Mouse (Mus musculus): ENCODE data around the gene Cpn2.

Cpn2 gene

DNA sequence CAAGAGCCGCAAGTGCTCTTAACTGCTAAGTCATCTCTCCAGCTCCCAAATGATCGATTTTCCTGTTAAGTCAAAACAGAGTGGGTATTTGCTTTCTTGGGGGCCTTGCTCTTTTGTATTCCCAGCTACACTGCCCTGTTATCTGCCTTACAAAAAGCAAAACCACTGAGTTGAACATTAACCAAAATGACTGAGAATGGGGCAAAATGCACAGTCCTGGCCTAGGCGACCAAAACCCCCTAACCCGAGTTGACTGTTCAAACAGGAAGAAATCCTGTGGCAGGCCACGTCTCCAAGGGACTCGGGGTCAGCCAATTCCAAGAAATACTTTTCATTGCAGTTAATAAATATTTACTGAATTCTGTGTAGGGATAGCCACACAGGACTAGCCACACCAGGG is 28.5 kb downstream of the Cpn2 start:
- DNase-seq (ENCODE audit: low spot score): no peak

DNA sequence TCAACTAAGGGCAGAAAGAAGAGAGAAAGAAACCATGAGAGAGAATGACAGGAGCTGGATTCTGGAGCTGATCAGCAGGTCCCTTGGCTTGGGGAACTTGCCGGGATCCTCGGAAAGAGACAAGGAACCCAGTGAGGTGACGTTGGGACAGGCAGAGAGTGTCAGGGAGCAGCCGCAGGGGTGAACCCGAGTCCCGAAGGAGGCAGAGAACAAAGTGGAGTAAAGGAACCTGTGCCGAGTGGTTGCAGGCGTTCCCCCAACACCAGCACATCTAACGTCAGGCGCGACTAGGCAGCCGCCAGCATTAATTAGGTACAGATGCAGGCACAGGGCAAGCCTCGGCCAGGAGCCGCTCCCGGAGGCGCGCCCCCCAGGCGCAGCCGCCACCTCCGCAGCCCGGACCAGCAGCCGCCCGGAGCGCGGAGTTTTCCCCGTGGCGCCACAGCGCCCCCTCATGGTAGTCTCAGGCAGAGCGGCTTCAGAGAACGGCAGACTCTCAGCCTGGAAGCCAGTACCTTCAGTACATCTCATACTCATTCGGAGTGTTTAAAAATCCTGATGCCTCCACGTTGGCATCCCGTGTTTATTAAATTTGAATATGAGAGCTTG is 31.1 kb downstream of the Cpn2 start:
- peak; percentile 80 for DNase-seq (ENCODE audit: low spot score)

DNA sequence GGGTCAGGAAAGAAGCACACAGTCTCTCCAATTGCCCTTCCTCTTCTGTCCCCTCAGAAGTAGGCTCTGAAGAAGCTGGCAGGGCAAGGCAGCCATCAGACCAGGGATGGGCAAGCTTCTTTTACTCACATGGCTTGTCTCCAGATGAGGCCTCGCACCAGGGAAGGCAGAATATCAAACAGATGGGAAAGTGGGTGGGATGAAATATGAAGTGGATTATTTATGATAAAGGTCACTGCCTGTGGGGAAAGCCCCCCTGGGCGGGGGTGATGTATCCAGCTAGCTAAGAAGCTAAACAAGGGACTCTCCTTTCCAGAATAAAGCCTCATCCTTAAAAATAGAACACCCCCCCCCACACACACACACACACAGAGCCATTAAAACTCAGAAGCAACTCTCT is 31.7 kb downstream of the Cpn2 start:
- DNase-seq (ENCODE audit: low spot score): peak; percentile 11

DNA sequence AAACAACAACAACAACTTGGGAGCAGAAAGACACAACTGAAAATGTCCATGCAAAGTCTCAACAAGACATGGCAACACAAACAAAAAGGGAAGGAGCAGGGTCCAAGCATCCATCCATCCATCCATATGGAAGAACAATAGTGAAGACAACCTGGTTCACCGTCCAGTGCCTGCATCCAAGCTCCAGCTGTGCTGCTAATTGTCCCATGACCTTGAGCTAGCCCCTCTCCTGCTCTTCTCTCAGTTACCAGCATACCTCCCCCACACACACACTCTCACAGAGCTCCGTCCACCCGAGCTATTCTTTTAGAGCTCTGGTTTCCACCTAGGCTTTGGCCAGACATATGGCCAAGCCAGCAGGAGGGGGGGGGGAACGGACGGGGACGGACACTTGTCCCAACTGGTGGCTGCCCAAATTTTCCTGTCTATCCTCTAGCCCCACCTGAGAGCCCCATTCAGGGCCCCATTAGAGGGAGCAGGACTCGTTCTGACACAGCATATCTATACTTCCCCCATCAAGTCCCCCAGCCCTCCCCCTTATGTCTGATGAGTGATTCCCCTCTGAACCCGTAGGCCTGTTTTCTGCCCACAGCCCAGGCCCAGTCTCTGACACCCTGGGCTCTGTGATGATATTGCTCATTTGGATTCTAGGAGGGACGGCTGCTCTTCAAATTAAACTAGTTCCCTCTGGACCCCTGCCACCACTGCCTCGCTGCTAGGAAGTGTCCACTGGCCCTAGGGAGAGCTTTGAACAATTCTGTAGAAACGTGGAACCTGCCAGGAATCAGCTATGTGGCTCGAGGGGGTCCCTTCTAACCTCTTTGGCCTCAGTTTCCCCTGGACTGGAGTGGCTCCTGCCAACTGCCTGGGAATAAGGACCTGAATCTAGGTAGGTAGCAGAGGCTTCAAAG is 32.4 kb downstream of the Cpn2 start:
- no peak for DNase-seq (ENCODE audit: low spot score)

DNA sequence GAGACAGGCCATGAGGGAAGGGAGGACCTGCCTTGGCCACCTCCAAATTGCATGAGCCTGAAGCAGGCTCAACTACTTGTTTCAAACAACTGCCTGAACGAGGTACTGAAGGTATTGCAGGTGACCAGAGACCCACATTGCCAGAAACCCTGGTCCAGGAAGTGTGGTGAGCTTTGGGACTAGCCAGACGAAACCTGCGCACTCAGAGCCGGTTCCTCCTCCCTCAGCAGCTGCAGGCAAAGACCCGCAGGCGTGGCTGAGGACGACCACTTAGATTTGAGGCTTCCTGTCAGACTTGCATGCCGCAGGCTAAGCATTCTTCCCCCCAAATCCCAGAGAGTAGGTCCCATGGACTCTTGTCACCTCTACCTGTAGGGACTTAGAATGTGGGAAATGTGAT is 33.2 kb downstream of the Cpn2 start:
- no peak for DNase-seq (ENCODE audit: low spot score)

DNA sequence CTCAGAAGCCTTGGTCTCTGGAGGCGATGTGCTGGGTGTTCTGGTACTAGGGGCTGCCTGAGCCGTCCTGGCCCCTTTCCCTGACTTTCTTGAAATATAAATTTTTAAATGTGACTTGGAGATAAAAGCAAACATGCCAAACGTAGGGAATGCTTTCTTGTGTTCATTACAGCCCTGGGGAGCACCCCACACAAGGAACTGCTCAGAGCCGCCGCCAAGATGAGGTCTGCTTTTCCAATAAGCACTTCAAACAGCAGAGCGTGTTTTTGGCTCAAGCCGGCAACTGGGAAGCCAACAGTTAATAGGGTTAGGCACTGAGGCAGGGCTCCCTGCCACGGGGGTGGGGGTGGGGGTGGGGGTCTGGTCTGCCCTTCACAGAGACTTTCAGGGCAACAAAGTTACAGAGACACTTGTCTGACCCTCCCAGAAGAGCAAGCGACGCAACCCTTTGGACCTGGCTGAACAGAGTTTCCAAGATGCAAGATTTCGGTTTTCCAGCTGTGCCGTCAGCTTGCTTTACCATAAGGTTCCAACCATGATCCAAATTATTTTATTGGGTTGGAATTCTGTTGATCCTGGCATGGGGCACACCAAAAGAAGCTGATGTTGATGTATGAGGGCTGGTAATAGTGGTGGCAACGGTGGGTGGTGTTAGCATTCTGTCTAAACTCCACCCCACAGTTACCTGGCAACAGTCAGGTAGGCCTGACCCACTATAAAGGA is 35.3 kb downstream of the Cpn2 start:
- no peak for DNase-seq (ENCODE audit: low spot score)

DNA sequence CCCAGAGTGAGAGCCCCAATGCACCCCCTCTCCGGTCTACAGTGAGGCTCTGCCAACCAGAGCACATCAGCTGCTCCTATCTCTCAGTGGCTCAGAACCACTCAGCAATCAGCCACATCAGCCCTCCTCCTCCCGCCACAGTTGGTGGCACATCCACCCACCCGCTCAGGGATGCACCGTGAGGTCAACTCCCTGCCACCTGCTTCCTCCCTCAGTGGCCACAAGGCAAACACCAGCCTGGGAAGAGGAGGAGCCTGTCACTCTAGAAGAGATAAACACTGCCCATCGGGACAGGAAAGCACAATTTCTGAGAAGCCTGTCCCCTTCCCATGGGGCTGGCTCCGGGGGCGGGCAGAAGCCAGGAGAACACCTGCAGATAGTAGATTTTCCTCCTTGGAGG is 39.9 kb downstream of the Cpn2 start:
- DNase-seq (ENCODE audit: low spot score): no peak

DNA sequence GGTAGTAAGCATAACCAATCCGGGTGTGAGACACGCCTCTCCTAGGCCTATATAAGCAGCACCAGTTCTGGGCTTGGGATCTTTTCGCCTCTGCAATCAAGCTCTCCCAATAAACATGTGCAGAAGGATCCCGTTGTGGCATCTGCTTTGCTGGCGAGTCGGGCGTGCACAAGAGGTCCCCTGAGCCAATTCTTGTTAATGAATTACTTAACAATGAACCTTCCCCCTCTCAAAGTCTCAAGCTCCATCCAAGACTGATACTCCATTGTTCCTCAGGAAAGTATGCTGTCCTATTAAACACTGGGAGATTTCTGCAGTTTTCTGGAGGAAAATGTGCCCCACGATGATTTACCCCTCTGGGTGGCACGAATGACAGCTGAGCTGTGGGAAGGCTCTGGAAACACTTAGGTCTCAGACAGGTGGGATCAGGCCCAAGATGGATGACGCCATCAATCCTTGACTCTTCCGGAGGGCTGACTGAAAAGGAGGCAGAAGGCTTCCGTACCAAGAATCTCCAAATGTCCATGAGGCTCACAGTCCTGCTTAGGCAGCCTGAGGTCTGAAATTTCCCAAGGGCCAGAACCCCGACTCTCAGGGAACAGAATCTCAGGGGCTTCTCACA is 46.0 kb downstream of the Cpn2 start:
- no peak for DNase-seq (ENCODE audit: low spot score)

DNA sequence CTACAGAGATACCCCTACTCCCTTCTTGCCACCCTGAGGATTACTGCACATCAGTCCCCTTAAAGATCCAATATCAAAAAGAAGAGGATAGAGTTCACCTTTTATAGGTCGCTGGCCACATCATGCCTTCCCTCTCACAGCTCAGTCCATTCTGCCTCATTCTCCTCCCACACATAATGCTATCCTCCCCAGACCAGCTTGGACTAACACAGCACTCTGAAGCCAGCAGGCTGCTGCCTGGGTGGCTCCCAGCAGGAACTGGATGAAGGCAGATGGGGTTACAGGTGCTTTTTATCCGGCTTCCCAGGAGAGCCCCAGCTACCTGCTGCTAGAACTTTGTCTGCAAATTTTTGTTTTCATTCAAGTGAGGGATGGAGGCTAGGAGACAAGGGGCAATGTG is 51.5 kb downstream of the Cpn2 start:
- DNase-seq (ENCODE audit: low spot score): no peak

DNA sequence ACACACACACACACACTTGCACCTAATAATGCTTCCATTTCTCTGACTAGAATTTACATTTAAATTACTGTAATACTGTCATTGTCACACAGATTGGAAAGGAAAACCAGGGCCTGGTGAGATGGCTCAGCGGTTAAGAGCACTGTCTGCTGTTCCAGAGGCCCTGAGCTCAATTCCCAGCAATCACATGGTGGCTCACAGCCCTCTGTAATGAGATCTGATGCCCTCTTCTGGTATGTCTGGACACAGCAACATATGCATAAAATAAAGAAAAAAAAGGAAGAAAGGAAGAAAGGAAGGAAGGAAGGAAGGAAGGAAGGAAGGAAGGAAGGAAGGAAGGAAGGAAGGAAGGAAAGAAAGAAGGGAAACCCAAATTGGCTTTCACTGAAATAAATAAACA is 53.7 kb downstream of the Cpn2 start:
- no peak for DNase-seq (ENCODE audit: low spot score)

DNA sequence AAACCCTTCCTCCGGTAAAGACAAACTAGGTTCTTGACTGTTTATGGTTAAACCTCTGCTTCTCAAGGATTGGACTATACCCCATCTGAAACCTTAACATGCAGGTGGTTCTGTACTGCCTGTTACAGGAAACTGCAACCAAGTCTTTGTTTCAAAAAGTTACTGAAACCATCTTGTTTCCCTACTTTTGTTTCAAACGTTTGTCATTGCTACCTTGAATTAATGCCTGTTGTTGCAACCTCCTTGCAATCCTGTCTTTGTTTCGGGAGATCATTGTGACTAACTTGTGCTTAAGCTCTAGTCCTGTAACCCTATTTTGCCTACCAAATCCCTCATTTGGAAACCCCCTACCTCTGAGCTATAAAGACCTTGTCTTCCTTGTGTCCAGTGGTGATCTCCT is 55.3 kb downstream of the Cpn2 start:
- DNase-seq (ENCODE audit: low spot score): no peak

DNA sequence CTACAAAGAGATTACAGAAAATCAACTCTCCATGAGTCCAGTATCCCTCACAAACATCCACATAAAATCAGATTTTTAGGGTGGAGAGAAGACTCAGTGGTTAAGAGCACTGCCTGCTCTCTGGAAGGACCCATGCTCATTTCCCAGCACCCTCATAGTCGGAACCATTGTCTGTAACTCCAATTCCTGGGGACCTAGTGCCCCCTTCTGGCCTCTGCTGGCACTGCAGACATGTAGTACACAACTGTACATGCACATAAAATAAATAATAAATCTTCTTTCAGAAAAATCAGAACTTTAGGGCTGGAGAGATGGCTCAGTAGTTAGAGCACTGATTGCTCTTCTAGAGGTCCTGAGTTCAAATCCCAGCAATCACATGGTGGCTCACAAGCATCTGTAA is 58.0 kb downstream of the Cpn2 start:
- DNase-seq (ENCODE audit: low spot score): no peak

DNA sequence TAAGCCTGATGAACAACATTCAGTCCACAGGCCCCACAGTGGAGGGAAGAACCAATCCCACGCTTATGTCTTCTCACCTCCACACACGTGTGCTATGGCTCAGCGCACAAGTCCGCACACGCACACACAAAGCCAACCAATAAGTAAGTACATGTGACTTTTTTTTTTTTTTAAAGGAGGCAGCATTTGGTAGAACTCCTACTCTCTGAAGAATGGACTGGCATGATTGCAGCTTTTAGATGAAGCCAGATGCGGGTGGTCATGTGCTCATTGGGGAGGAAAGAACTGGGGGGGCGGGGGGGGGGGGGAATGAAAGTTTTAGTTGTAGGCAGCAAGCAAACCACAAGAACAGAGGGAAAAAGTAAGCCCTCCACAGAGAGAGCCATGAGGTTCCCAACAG is 59.3 kb downstream of the Cpn2 start:
- no peak for DNase-seq (ENCODE audit: low spot score)

DNA sequence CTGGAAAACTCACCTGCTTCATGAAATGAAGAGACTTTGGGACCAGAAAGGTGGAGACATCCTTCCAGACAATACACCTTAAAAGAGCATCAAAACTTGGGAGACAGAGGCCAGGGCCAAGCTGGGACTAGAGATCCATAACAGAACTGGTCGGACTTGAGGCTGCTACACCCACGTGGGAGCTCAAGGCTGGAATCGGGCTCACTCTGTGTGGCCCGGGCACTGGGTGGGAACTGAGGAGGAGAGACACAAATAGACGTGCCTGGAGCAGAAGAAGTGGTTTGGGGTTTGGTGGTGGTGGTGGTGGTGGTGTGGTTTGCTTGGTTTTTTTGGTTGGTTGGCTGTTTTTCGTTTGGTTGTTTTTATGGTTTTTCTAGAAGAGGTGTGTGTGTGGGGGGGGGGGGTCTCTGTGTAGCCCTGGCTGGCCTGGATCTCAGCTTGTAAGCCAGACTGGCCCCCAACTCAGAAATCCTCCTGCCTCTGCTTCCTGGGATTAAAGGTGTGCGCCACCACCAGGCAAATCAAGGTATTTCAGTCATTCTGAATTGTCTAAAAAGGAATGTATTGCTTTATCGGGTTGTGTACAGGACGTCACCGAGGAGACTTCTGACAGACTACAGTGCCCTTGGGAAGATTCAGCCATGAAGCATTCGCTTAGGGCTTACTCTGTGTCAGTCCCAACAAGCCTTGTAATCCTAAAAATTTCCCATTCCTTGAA is 60.0 kb downstream of the Cpn2 start:
- no peak for DNase-seq (ENCODE audit: low spot score)

Data from layer of hippocampus, adult 11-12 months (tissue).